Mouse (Mus musculus): ENCODE measurements around the gene Ptgs2. TPM values are rescaled to one million over a fixed set of nuclear protein-coding genes. Genes with fewer than 3 reads are reported as not detected.

Gene Ptgs2
- total and polyA plus RNA-seq, 3 experiments, result not detected

DNA sequence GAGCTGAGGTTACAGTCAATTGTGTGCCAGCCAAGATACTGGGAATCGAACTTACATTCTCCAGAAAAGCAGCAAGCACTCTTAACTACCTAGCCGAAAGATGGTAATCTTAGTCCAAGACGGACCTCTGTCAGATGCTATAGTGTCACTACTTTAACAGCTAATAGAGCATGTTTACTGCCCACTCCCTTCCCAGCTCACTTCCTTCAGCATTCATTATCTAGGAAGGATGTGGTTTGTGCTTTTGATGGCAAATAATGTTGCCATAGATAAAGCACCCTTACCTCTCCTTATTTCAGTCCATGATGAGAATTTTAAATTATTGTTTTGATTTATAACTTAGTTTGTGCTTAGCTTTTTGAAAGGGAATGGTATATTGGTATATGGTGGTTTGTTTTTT lies 27.0 kb upstream of the Ptgs2 start:
- Histone ChIP-seq H3K27me3 (ENCODE audit: control insufficient read depth in 1 of 2, insufficient read depth in 2 of 2, low read length in 2 of 2) (no peaks in the 10 kb centered on the region), H3K9me3 (replicated peaks; ENCODE audit: insufficient read depth, low read length) (no peaks in the 10 kb centered on the region), H3K9ac (ENCODE audit: control insufficient read depth, low read depth, low read length, poor library complexity, severe bottlenecking) (no peak overlapping the region), H3K4me1 (ENCODE audit: control insufficient read depth in 1 of 2, insufficient read depth in 2 of 2, low read length in 2 of 2) (peaks cover 7 to 9% of the 10 kb centered on the region in 2 experiments), H3K27ac (ENCODE audit: control insufficient read depth, low read depth, low read length) (no peak overlapping the region), H3K79me2 (ENCODE audit: control insufficient read depth, insufficient read depth, low read length, poor library complexity) (no peaks in the 10 kb centered on the region), H3K36me3 (ENCODE audit: control insufficient read depth in 1 of 2, insufficient read depth in 2 of 2, low read length in 2 of 2) (peaks cover 0 to 16% of the 10 kb centered on the region in 2 experiments; a peak in 2 of 4 replicates), H3K4me3 (ENCODE audit: control insufficient read depth in 1 of 2, insufficient read depth in 1 of 2, low read depth in 2 of 2, low read length in 2 of 2) (no peak overlapping the region)
- peak; percentile 26 for DNase-seq (ENCODE audit: low read depth, low spot score)
- TF ChIP-seq CHD1 (IDR thresholded peaks at IDR 0.05; ENCODE audit: low read depth, low read length) (no peak), TCF12 (IDR thresholded peaks at IDR 0.05; ENCODE audit: low read depth, low read length) (no peak), ELF1 (IDR thresholded peaks at IDR 0.05; ENCODE audit: low read depth, low read length) (no peak), EP300 (IDR thresholded peaks at IDR 0.05; ENCODE audit: low read depth in 1 of 2, low read length in 2 of 2) (peak; percentile 58 to 59; a peak in 3 of 4 replicates), RCOR1 (IDR thresholded peaks at IDR 0.05; ENCODE audit: low read depth, low read length) (0 out of 2 replicates have a peak, but pooled peaks have one; percentile 42), MXI1 (IDR thresholded peaks at IDR 0.05; ENCODE audit: low read depth, low read length) (no peak), UBTF (IDR thresholded peaks at IDR 0.05; ENCODE audit: borderline replicate concordance, insufficient read depth, low read depth, low read length) (no peak), NRF1 (IDR thresholded peaks at IDR 0.05; ENCODE audit: insufficient read depth, low read depth, low read length, poor library complexity, severe bottlenecking) (no peak), GATA1 (IDR thresholded peaks at IDR 0.05; ENCODE audit: low read depth, low read length) (peak; percentile 59; the same call in 1 of the 2 replicates), ETS1 (IDR thresholded peaks at IDR 0.05; ENCODE audit: low read depth, low read length) (no peak), BHLHE40 (IDR thresholded peaks at IDR 0.05; ENCODE audit: borderline replicate concordance, low read depth, low read length) (no peak), MAFK (IDR thresholded peaks at IDR 0.05; ENCODE audit: borderline replicate concordance, low read depth, low read length) (no peak), MAX (IDR thresholded peaks at IDR 0.05; ENCODE audit: low read length) (no peak), JUND (IDR thresholded peaks at IDR 0.05; ENCODE audit: low read depth, low read length) (no peak)

DNA sequence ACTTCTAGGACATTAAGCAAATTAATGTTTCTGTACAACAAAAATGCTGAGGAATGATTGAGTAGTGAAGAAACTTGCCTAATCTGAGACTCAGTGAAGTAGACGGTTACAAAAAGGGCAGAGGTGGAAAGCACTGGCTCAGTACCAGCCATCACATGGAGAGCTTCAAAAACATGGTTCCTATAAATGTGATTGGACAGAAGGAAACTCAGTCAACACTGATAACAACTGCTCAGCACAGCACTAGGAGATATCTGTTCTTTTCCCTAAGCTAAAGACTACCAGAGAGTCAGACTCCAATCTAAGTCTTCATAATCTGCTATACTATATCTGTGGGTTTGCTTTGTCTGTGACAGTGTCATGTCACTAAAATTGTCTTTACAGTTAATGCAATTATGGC lies 25.2 kb upstream of the Ptgs2 start:
- no peaks in the 10 kb centered on the region for H3K27me3 ChIP-seq (ENCODE audit: control insufficient read depth in 1 of 2, insufficient read depth in 2 of 2, low read length in 2 of 2)
- no peak for TF ChIP-seq KAT2A (conservative IDR thresholded peaks at IDR 0.05; ENCODE audit: low read depth, low read length)
- TF ChIP-seq USF1 (IDR thresholded peaks at IDR 0.05; ENCODE audit: low read depth, low read length), result no peak
- no peak for TF ChIP-seq POLR2AphosphoS2 (IDR thresholded peaks at IDR 0.05; ENCODE audit: low read length)
- no peak for TF ChIP-seq ELF1 (IDR thresholded peaks at IDR 0.05; ENCODE audit: low read depth, low read length)
- TF ChIP-seq POLR2A (IDR thresholded peaks at IDR 0.05; ENCODE audit: control insufficient read depth in 1 of 2, insufficient read depth in 1 of 2, low read depth in 1 of 2, low read length in 2 of 2, poor library complexity in 1 of 2), result no peak
- no peak for TF ChIP-seq SMC3 (IDR thresholded peaks at IDR 0.05; ENCODE audit: low read depth, low read length)
- no peak for TF ChIP-seq MAX (IDR thresholded peaks at IDR 0.05; ENCODE audit: low read length)
- no peak for TF ChIP-seq MAZ (IDR thresholded peaks at IDR 0.05; ENCODE audit: low read depth, low read length)
- peak; percentile 10; the same call in 1 of the 2 replicates for TF ChIP-seq MYB (IDR thresholded peaks at IDR 0.05; ENCODE audit: low read depth, low read length)
- peak; percentile 56; the same call in 1 of the 2 replicates for TF ChIP-seq GATA1 (IDR thresholded peaks at IDR 0.05; ENCODE audit: low read depth, low read length)
- peak; percentile 18; the same call in 1 of the 2 replicates for TF ChIP-seq TCF12 (IDR thresholded peaks at IDR 0.05; ENCODE audit: low read depth, low read length)
- TF ChIP-seq ZC3H11A (IDR thresholded peaks at IDR 0.05; ENCODE audit: low read depth, low read length), result no peak
- TF ChIP-seq HCFC1 (IDR thresholded peaks at IDR 0.05; ENCODE audit: low read depth, low read length), result no peak
- peak in 1 of 2 experiments; percentile 54; a peak in 2 of 4 replicates for TF ChIP-seq EP300 (IDR thresholded peaks at IDR 0.05; ENCODE audit: low read depth in 1 of 2, low read length in 2 of 2)
- H3K4me3 ChIP-seq (ENCODE audit: control insufficient read depth in 1 of 2, insufficient read depth in 1 of 2, low read depth in 2 of 2, low read length in 2 of 2), result no peak overlapping the region
- no peaks in the 10 kb centered on the region for H3K79me2 ChIP-seq (ENCODE audit: control insufficient read depth, insufficient read depth, low read length, poor library complexity)
- H3K9ac ChIP-seq (ENCODE audit: control insufficient read depth, low read depth, low read length, poor library complexity, severe bottlenecking), result no peak overlapping the region
- peaks cover 7 to 9% of the 10 kb centered on the region in 2 experiments for H3K4me1 ChIP-seq (ENCODE audit: control insufficient read depth in 1 of 2, insufficient read depth in 2 of 2, low read length in 2 of 2)
- no peaks in the 10 kb centered on the region for H3K9me3 ChIP-seq (replicated peaks; ENCODE audit: insufficient read depth, low read length)
- peaks cover 0 to 16% of the 10 kb centered on the region in 2 experiments; a peak in 2 of 4 replicates for H3K36me3 ChIP-seq (ENCODE audit: control insufficient read depth in 1 of 2, insufficient read depth in 2 of 2, low read length in 2 of 2)
- peak; percentile 52 for DNase-seq (ENCODE audit: low read depth, low spot score)
- no peak overlapping the region for H3K27ac ChIP-seq (ENCODE audit: control insufficient read depth, low read depth, low read length)

Measured in MEL (cell line).